In the genomic region with DNA sequence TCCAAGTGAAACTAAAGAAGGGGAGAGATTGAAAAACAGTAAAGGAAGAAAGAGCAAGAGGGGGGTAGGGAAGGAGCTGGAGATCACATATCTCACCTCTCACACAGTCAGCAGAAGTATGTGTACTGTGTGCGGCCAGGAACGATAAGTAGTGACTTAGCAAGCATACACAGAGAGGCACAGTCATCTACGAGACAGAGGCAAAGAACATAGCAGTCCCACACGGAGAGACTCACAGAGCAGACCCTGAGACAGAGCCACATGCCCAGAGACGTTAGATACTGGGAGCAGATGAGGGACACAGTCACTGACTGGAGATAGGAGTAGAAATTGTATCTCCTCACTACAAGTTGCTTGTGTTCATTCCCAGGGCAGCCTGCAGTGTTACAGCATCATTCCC, we compare ENCODE assay signal across 18 mouse cellular contexts. TPM values are rescaled to one million over a fixed set of nuclear protein-coding genes. Genes with fewer than 3 reads are reported as not detected.
DNase-seq lines count a peak whose midpoint lies in the region; ATAC-seq lines count a peak whose summit lies in the region.
"Had no signal": no experiment of that assay in that cellular context is flagged by ENCODE, and none has a peak within 500 bp of the region (broad histone marks: within the 10 kb centered on the region; RNA-seq: fewer than 3 reads in every experiment).

No protein-coding gene starts in this region.

- no peak overlapping the region for H3K27ac ChIP-seq in kidney, embryonic 15.5 days
- no peak overlapping the region for H3K27ac ChIP-seq in kidney, embryonic 14.5 days (ENCODE audit: low read depth, low read length)
- H3K27ac ChIP-seq in liver, embryonic 16.5 days (ENCODE audit: low read length) = peak overlapping the region; percentile 96
- H3K27ac ChIP-seq: embryonic facial prominence, embryonic 15.5 days; hindbrain, embryonic 14.5 days; kidney, postnatal 0 days; macrophage had no signal

- no peaks in the 10 kb centered on the region for H3K27me3 ChIP-seq in kidney, embryonic 15.5 days
- H3K27me3 ChIP-seq in kidney, embryonic 14.5 days (ENCODE audit: control insufficient read depth, insufficient read depth, low read length) = no peaks in the 10 kb centered on the region
- H3K27me3 ChIP-seq in erythroblast, embryonic 14.5 days (ENCODE audit: control insufficient read depth) = no peaks in the 10 kb centered on the region
- H3K27me3 ChIP-seq in liver, embryonic 16.5 days (ENCODE audit: control insufficient read depth, insufficient read depth, low read depth, low read length) = no peaks in the 10 kb centered on the region
- H3K27me3 ChIP-seq: embryonic facial prominence, embryonic 15.5 days had no signal

- no peak overlapping the region for H3K9ac ChIP-seq in kidney, embryonic 15.5 days
- H3K9ac ChIP-seq in kidney, embryonic 14.5 days (ENCODE audit: low read depth, low read length) = no peak overlapping the region
- H3K9ac ChIP-seq in liver, embryonic 16.5 days (ENCODE audit: low read depth, low read length) = peak overlapping the region; percentile 65
- H3K9ac ChIP-seq: embryonic facial prominence, embryonic 15.5 days; hindbrain, embryonic 14.5 days had no signal

- ATAC-seq in kidney, embryonic 15.5 days (replicated peaks; ENCODE audit: low FRiP score) = peak; percentile 80
- ATAC-seq in kidney, embryonic 14.5 days (ENCODE audit: low FRiP score, low TSS enrichment) = no peak
- ATAC-seq in liver, embryonic 16.5 days (ENCODE audit: low read depth) = peak; percentile 92

- peaks cover 23% of the 10 kb centered on the region for H3K4me1 ChIP-seq in kidney, embryonic 15.5 days
- H3K4me1 ChIP-seq in kidney, embryonic 14.5 days (ENCODE audit: control insufficient read depth, insufficient read depth, low read length) = no peaks in the 10 kb centered on the region
- peaks cover 91% of the 10 kb centered on the region for H3K4me1 ChIP-seq in erythroblast, embryonic 14.5 days (ENCODE audit: control insufficient read depth)
- H3K4me1 ChIP-seq in liver, embryonic 16.5 days (ENCODE audit: control insufficient read depth, low read depth, low read length) = peaks cover 76% of the 10 kb centered on the region

- H3K4me2 ChIP-seq in kidney, embryonic 15.5 days = no peak overlapping the region
- no peak overlapping the region for H3K4me2 ChIP-seq in kidney, embryonic 14.5 days (replicated peaks; ENCODE audit: low read depth, low read length)
- peak overlapping the region; percentile 57 for H3K4me2 ChIP-seq in liver, embryonic 16.5 days (ENCODE audit: low read depth, low read length)
- H3K4me2 ChIP-seq: embryonic facial prominence, embryonic 15.5 days; hindbrain, embryonic 14.5 days had no signal

- H3K9me3 ChIP-seq in kidney, embryonic 15.5 days (replicated peaks) = no peaks in the 10 kb centered on the region
- no peaks in the 10 kb centered on the region for H3K9me3 ChIP-seq in kidney, embryonic 14.5 days (ENCODE audit: control insufficient read depth, low read length)
- H3K9me3 ChIP-seq in erythroblast, embryonic 14.5 days (ENCODE audit: control insufficient read depth, low read length) = no peaks in the 10 kb centered on the region
- H3K9me3 ChIP-seq in liver, embryonic 16.5 days (replicated peaks; ENCODE audit: control insufficient read depth, low read length) = no peaks in the 10 kb centered on the region
- H3K9me3 ChIP-seq: embryonic facial prominence, embryonic 15.5 days had no signal

- peak; percentile 87 for DNase-seq in MEL-GATA-1-ER (ENCODE audit: extremely low read depth, low read depth)
- no peak for DNase-seq in ovary, adult 18-20 months (ENCODE audit: low spot score)
- DNase-seq in cerebellum, postnatal 4 days (ENCODE audit: low spot score in 2 of 2) = no peak
- DNase-seq: adrenal gland, adult 8-10 months; cerebellum, postnatal 25 days; gastrocnemius, postnatal 14 days; layer of hippocampus, adult 9-11 months; left cerebral cortex, postnatal 4 days; right cerebral cortex, postnatal 4 days had no signal

- 70% methylated on average over 5 of the region's 5 CpGs for WGBS in kidney, embryonic 15.5 days
- WGBS in kidney, embryonic 14.5 days = 67% methylated on average over 5 of the region's 5 CpGs
- 17% methylated on average over 5 of the region's 5 CpGs for WGBS in liver, embryonic 16.5 days (ENCODE audit: insufficient replicate concordance)

- no peaks in the 10 kb centered on the region for H3K36me3 ChIP-seq in kidney, embryonic 15.5 days
- no peaks in the 10 kb centered on the region for H3K36me3 ChIP-seq in kidney, embryonic 14.5 days (ENCODE audit: control insufficient read depth, insufficient read depth, low read length)
- peaks cover 53% of the 10 kb centered on the region for H3K36me3 ChIP-seq in erythroblast, embryonic 14.5 days (ENCODE audit: control insufficient read depth)
- no peaks in the 10 kb centered on the region; the same call in 1 of the 2 replicates for H3K36me3 ChIP-seq in liver, embryonic 16.5 days (ENCODE audit: control insufficient read depth, insufficient read depth)
- H3K36me3 ChIP-seq: embryonic facial prominence, embryonic 15.5 days had no signal

- H3K4me3 ChIP-seq in kidney, embryonic 15.5 days (replicated peaks) = no peak overlapping the region
- no peak overlapping the region for H3K4me3 ChIP-seq in kidney, embryonic 14.5 days (ENCODE audit: low read length)
- H3K4me3 ChIP-seq in erythroblast, embryonic 14.5 days (replicated peaks) = peak overlapping the region; percentile 39
- peak overlapping the region; percentile 12 for H3K4me3 ChIP-seq in liver, embryonic 16.5 days (ENCODE audit: low read depth, low read length)
- H3K4me3 ChIP-seq: embryonic facial prominence, embryonic 15.5 days; myocyte had no signal

RNA-seq across cellular contexts. Expression of gene Dapp1, which starts 9.1 kb away (rescaled TPM):
- polyA plus RNA-seq in kidney, embryonic 15.5 days (2015; fragmentation: Nextera tagmentation; extraction: Ambion mirVana) = 9.2 and 9.8 TPM in 2 replicates
- polyA plus RNA-seq in kidney, embryonic 14.5 days (2014; fragmentation: Nextera tagmentation; extraction: Ambion mirVana) = 7.2 and 11.4 TPM in 2 replicates
- 0.18 and 0.29 TPM in 2 replicates for polyA plus RNA-seq in erythroblast, embryonic 14.5 days (2012)
- polyA plus RNA-seq in liver, embryonic 16.5 days (2015; fragmentation: Nextera tagmentation; extraction: Ambion mirVana) = 12.1 and 13.0 TPM in 2 replicates

RNA-seq across cellular contexts. Expression of gene Lamtor3, which starts 53.9 kb away (rescaled TPM):
- polyA plus RNA-seq in kidney, embryonic 15.5 days (2015; fragmentation: Nextera tagmentation; extraction: Ambion mirVana) = 111 and 113 TPM in 2 replicates
- 111 TPM in 2 replicates for polyA plus RNA-seq in kidney, embryonic 14.5 days (2014; fragmentation: Nextera tagmentation; extraction: Ambion mirVana)
- 1.8 and 2.7 TPM in 2 replicates for polyA plus RNA-seq in erythroblast, embryonic 14.5 days (2012)
- 48.2 and 50.2 TPM in 2 replicates for polyA plus RNA-seq in liver, embryonic 16.5 days (2015; fragmentation: Nextera tagmentation; extraction: Ambion mirVana)

Comparison
In these comparisons a context has a peak if more than half of its experiments do, and no peak if none do; other contexts are left out.
1. H3K4me3 ChIP-seq: peak in erythroblast, embryonic 14.5 days (single experiment) and liver, embryonic 16.5 days (single experiment); none in kidney, embryonic 15.5 days (single experiment) and kidney, embryonic 14.5 days (single experiment).
2. RNA of gene Lamtor3, which starts 53.9 kb away (polyA plus RNA-seq): 111 to 113 TPM in kidney, embryonic 15.5 days, 111 TPM in kidney, embryonic 14.5 days and 48.2 to 50.2 TPM in liver, embryonic 16.5 days; 1.8 to 2.7 TPM in erythroblast, embryonic 14.5 days; every median in the first group is over 10 times any median in the second.